Comparison of ENCODE assay signal across 14 mouse cellular contexts in the genomic region with DNA sequence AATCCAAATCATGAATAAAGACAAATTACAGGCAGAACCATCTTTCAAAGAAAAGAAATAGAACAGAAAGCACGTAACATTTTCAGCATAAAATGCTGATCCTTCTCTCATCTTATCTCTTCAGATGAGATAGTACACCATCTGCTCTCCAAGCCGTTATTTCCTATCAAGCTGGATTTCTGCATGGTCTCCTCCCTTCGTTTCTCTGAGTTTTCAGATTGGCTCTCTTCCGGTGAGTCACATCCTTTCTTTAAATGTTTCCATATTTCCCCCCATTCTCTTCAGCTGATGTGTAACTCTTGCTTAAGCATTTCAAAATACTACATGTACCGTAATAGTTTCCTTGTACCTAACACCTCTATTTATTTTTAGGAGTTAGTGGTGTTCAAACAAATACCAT. TPM values are rescaled to one million over a fixed set of nuclear protein-coding genes. Genes with fewer than 3 reads are reported as not detected.
"Had no signal": no experiment of that assay in that cellular context is flagged by ENCODE, and none has a peak within 500 bp of the region (broad histone marks: within the 10 kb centered on the region; RNA-seq: fewer than 3 reads in every experiment).

No protein-coding gene starts in this region.

- ATAC-seq: lung, postnatal 0 days; midbrain, embryonic 13.5 days had no signal

- H3K36me3 ChIP-seq: kidney, embryonic 15.5 days; limb, embryonic 12.5 days; midbrain, embryonic 13.5 days; neural tube, embryonic 15.5 days; stomach, embryonic 15.5 days had no signal

- H3K4me2 ChIP-seq: kidney, embryonic 15.5 days; limb, embryonic 12.5 days; midbrain, embryonic 13.5 days; neural tube, embryonic 15.5 days; stomach, embryonic 15.5 days had no signal

- DNase-seq: kidney, adult 2 months; kidney, postnatal 14 days; lung, adult 2 months; lung, postnatal 36 days; right cerebral cortex, postnatal 14 days; thymus, postnatal 36 days had no signal

- H3K27ac ChIP-seq: kidney, embryonic 15.5 days; limb, embryonic 12.5 days; liver, embryonic 14.5 days; midbrain, embryonic 13.5 days; neural tube, embryonic 15.5 days; stomach, embryonic 15.5 days had no signal

- H3K4me1 ChIP-seq: kidney, embryonic 15.5 days; limb, embryonic 12.5 days; midbrain, embryonic 13.5 days; neural tube, embryonic 15.5 days; stomach, embryonic 15.5 days had no signal

- H3K9me3 ChIP-seq: kidney, embryonic 15.5 days; limb, embryonic 12.5 days; midbrain, embryonic 13.5 days; neural tube, embryonic 15.5 days; stomach, embryonic 15.5 days had no signal

- H3K27me3 ChIP-seq: kidney, embryonic 15.5 days; limb, embryonic 12.5 days; midbrain, embryonic 13.5 days; neural tube, embryonic 15.5 days; stomach, embryonic 15.5 days had no signal

- H3K9ac ChIP-seq: kidney, embryonic 15.5 days; limb, embryonic 12.5 days; liver, embryonic 14.5 days; midbrain, embryonic 13.5 days; neural tube, embryonic 15.5 days; stomach, embryonic 15.5 days had no signal

- H3K4me3 ChIP-seq: kidney, embryonic 15.5 days; limb, embryonic 12.5 days; midbrain, embryonic 13.5 days; neural tube, embryonic 15.5 days; stomach, embryonic 15.5 days had no signal

RNA-seq across cellular contexts. Expression of a gene that starts 16.3 kb away (rescaled TPM):
- total RNA-seq: megakaryocyte progenitor cell, adult 5-6 weeks had no signal
